Mouse (Mus musculus) forelimb bud, embryonic 11.5 days (tissue): Measurements from ENCODE around the gene Men1.
A peak's percentile ranks its signal among the peaks of the same experiment; 100 is the strongest.

Experiments used
- DNase-seq: peaks from one replicate; pipeline ENCODE4 v3.0.0-alpha.2; 2012; ENCODE audit warnings: low read depth, low spot score

Gene Men1

DNA sequence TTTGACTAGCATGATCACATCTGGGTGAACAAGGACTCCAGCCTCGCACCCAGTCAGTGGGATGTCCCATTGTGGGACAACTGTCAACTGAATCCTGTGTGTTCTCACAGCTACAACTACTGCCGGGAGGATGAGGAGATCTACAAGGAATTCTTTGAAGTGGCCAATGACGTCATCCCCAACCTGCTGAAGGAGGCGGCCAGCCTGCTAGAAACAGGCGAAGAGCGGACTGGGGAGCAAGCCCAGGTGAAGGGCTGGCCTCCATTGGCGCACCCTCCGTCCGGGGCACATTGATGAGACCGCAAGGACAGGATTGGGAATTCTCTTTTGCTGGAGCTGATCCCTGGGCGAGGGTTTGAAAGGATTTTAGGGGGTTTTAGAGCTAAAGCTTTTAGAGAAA, 3.9 kb downstream of the Men1 start:
- no peak for DNase-seq

DNA sequence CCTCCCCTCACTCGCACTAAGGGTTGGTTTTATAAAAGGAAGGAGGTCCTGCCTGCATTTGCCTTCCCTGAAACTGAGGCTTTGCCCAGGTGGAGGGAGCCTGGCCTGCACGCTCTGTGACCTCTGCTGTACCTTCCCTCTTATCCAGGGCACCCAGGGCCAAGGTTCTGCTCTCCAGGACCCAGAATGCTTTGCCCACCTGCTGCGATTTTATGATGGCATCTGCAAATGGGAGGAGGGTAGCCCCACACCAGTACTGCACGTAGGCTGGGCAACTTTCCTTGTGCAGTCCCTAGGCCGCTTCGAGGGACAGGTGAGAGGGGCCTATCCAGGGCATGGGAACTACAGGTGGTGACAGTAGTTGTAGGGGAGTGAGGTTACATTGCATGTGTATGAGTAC, 4.4 kb downstream of the Men1 start:
- DNase-seq, result no peak

DNA sequence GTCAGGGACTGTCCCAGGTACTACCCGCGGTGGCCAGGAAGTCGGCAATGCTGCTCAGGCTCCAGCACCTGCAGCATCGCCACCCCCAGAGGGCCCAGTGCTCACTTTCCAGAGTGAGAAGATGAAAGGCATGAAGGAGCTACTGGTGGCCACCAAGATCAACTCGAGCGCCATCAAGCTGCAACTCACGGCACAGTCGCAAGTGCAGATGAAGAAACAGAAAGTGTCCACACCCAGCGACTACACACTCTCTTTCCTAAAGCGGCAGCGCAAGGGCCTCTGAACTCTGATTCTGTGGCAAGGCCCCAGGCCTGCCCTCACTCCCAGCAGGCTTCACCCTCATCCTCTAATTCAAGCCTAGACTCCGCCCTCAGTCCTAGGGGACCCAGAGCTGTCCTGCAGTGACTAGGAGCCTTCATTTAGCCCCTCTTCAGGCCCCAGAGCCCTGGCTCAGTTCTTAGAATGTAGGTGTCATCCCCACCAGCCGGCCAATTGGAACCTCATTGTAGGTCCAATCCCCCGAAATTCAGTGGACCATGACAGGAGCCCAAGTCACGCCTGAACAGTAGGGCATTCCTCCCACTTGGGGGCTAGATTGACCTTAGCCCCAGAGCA, 5.2 kb downstream of the Men1 start:
- no peak for DNase-seq

DNA sequence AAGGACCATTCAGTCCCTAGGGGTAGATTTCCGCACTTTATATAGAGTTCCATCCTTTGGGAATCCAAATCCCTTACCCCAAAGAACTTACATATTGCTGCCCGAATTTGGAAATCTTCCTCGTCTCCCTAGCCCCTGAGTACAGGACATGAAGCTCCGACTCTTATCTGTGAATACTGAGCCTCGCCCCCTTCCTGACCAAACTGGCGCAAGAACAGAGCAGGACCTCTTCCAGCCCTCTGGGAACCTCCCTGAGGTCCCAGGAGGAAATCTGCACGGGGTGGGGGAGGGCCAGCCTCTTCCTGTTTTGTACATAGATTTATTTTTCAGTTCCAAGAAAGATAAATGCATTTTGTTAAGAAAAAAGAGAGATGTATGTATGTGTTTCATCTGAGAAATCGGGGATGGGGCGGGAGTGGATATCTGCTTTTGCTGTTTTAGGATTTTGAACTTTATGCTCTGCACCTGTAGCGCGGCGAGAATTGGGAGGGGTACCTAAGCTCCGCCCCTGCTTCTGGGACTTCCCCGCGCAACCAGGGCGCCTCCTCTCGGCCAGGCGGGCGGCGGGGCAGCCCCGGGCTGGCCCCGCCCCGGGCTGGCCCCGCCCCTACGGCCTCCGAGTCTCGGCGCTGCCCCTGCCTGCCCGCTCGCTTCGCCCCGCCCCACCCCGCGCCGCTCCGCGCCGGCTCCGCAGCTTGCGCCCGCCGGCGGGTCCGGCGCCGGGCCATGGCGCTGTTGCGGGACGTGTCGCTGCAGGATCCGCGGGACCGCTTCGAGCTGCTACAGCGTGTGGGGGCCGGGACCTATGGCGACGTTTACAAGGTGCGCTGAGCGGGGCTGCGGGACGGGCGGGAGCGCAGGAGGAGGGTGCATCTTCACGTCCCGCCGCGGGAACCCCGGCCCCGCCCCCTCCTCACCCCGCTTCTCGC, 6.0 kb downstream of the Men1 start, which contains the start of gene Map4k2:
Gene Map4k2 (plus strand): TSS at position 612 of the 929 bp plus-strand sequence.
- DNase-seq, result no peak

DNA sequence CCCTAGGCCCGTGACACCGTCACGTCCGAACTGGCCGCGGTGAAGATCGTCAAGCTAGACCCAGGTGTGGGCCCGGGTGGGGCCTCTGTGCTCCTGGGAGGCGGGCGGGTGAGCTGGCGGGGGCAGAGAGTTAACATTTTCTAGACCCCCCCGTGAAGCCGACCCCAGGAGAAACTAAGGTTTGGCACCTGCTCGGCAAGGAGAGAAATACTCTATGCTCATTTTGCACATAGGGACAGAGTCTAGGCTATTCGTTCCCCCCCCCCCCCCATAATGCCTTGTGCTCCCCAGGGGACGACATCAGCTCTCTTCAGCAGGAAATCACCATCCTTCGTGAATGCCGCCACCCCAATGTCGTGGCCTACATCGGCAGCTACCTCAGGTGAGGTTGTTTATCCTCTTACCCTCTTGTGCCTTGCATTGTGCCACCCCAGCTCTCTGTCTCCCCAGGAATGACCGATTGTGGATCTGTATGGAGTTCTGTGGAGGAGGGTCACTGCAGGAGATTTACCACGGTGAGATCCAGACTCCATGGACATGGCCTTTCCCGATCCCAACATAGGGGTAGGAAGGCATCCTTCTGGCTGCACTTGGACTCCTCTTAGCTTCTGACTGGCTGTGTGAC, 6.8 kb downstream of the Men1 start:
- no peak for DNase-seq

DNA sequence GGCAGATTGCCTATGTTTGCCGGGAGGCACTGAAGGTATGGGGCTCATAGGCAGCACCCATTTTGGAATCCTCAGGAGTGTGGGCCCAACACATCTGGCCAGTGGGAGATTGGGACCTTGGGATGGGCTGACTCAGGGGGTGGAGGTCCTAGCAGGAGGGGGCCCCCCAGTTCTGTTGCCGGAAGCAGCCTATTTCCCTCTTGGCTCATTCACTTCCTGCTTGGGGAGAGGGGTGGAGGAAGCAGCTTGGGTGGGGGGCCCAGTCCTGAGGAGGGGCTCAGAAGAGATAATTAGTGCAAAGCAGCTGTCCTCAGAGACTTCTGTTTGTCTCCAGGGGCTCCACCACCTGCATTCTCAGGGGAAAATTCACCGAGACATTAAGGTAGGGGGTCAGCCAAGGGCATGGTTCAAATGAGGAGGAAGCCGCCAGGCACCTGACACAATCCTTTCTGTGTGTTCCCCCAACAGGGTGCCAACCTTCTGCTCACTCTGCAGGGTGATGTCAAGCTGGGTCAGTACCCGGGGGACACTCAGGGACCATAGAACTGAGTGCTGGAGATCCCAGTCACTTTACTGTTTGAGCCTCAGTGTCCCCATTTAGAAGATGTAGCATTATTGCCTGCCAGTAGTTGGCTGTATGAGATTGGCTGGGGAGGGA, 7.6 kb downstream of the Men1 start:
- DNase-seq, result no peak

DNA sequence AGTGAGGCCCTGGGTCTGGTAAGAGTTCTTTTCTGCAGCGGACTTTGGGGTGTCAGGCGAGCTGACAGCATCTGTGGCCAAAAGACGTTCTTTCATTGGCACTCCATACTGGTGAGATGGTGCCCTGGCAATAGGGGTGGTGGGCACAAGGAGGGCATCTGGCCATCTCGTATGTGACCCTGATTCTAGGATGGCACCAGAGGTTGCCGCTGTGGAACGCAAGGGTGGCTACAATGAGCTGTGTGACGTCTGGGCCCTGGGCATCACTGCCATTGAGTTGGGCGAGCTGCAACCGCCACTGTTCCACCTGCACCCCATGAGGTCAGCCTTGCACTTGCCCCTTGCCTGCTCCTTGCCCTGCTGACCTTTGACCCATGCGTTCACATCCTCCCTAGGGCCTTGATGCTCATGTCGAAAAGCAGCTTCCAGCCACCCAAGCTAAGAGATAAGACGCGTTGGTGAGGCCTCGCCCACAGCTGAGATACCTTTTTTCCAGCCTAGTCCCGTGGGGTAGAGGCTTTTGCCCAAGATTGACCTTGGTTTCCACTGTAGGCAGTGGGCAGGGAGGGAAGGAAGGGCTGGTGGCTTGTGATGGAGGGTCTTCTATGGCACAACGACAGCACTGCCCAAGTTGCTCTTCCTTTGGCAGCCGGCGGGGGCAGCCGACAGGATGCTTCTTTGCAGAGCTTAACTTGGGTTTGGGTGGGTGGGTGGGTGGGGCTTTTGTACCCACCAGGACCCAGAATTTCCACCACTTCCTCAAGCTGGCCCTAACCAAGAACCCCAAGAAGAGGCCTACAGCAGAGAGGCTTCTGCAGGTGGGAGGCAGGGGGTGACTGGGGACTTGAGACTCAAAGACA, 8.5 kb downstream of the Men1 start:
- no peak for DNase-seq

DNA sequence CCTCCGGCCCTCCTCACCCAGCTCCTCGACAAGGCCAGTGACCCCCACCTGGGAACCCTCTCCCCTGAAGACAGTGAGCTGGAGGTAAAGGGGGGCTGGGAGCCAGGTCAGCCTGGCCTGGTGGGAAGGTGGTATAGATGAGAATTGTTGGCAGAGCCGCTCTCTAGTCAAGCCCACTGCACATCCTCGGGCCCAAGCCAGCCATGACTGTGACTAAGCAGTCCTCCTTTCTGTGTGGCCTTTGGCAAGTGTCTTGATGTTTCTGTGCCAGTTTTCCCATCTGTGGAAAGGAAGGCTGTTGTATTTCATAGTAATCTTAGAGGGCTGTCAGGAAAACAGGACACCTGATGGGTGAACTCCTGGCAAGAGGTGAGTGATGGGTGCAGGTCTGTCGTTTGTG, 9.2 kb downstream of the Men1 start:
- no peak for DNase-seq

DNA sequence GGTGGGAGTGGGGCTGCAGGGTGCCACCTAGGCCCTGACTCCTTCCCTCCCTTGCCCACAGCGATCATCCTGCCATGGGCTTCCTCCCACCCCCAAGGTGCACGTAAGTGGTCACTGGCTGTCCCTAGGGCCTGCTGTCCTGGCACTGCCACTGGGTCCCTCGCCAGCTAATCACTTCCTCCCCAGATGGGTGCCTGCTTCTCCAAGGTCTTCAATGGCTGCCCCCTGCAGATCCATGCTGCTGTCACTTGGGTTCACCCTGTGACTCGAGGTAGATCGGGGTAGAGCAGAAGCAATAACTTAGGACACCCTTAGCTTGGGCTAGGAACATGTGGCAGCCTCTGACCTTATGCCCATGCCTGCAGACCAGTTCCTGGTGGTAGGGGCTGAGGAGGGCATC, 11.2 kb downstream of the Men1 start:
- DNase-seq, result no peak

DNA sequence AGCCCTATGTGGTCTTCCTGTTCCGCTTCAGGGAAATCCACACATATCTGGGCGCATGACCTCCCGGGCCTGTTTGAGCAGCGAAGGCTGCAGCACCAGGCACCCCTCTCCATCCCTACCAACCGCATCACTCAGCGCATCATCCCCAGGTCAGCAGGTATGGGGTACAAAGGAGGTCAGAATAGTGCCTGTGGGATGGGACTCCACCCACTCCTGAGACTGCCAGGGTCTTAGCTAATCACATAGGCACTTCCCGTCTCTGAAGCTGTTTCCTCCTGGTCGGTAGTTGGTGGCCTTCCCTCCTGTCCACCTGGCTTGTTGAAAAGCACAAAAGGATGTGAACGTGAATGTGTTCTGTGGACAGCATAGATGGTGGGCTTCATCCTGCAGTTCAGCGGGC, 11.9 kb downstream of the Men1 start:
- no peak for DNase-seq

DNA sequence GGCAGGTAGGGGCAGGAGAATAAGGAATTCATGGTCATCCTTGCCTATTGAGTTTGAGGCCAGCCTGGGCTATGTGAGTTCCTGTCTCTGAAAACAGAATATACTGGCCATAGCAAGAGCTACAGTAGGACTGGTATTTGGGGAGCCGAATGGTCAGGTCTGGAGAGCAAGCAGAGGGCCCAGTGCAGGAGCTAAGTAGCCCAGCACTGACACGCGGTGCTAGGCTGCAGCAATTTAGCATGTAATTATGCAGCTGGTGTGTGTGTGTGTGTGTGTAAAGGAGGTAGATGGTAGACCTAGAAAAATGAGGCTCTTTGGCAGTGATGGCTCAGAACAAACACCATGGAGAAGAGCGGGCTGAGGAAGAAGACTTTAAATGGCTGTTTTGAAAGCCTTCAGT, 12.8 kb downstream of the Men1 start:
- DNase-seq, result no peak

DNA sequence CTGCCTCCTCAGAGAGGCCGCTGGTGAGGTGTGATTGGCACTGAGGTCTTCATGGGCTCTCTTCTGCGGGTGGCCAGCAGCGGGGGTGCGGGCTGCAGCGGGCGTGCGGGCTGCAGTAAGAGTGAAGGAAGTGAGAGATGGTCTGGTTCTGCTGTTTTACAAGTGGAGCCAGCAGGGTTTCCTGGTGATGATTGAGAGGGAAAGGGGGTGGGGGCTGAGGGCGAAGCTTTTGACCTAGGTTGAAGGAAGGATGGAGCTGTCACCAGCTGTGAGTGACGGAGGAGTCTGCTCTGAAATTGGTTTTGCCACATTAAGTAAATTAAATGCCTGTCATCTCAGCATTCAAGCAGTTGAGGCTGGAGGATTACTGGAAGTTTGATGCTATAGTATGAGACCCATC, 13.9 kb downstream of the Men1 start:
- no peak for DNase-seq

DNA sequence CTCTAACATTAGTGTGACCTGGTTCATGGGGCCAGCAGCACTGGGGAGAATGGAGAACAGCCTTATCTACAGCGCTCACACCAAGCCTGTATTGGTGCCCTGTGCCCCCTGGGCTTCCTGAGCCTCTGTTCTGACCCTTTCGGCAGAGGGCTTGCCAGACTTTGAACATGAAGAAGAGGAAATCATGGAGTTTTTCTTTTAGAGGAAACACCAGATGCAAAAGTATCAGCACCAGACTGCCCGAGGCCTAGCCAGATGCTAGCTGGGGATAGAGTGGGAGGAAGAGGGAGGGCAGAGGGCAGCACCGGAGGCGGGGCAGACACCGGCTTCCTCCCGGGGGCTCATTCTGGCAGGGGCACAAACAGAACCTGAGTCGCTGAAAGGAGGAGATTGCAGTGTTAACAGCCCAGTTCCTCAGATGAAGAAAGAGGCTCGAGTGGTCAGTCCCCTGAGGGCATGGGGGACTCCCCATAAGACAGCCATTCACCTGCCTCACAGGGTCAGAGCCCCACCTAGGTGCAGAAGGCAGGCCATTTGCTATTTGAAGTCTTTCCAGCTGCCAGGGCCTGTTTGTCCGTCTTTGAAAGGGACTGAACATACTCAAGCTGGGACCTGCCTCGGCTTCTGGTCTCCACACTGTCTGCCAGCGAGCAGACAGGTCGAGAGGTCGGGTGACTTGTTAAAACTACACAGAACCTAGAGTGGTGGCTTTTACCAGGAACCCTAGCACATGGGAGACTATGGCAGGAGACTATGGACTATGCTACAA, 14.6 kb downstream of the Men1 start:
- no peak for DNase-seq

DNA sequence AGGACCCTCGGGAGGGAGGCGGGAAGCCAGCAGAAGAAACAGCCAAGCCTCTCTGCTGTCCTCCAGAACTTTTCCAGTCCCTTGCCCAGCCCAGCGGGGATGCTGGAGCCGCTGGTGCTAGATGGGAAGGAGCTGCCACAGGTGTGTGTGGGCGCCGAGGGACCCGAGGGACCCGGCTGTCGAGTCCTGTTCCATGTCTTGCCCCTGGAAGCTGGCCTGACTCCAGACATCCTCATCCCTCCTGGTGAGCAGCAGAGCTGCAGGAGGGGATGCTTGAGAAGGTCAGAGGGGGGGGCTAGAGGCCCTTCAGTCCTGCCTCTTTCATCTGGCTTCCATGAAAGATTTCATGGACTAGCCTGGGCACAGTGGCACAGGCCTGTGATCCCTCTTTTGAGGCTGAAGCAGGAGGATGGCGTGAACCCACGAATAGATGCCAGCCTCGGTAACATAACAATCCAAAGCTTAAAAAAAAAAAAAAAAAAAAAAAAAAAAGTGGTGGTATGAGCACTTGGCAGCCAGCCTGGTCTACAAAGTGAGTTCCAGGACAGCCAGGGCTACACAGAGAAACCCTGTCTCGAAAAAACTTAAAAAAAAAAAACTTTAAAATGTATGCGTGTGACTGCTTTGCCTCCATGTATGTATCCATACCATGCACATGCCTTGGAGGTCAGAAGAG, 16.8 kb downstream of the Men1 start:
- DNase-seq, result no peak

DNA sequence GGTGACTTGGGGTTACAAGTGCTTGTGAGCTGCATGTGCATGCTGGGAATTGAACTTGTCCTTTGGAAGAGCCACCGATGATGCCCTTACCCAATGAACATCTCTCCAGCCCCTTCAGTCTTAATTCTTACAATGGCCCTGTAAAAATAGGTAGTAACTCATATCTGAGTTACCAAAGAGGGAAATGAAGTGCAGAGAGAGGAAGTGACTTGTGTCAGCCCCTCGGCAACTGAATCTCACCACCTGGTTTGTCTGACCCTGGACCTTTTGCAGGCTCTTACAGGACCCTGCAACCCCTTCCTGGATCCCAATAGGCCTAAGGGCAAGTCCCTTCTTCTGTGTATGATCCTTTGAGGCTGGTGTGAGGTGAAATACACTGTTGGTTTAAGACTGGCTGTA, 17.3 kb downstream of the Men1 start:
- DNase-seq, result no peak

DNA sequence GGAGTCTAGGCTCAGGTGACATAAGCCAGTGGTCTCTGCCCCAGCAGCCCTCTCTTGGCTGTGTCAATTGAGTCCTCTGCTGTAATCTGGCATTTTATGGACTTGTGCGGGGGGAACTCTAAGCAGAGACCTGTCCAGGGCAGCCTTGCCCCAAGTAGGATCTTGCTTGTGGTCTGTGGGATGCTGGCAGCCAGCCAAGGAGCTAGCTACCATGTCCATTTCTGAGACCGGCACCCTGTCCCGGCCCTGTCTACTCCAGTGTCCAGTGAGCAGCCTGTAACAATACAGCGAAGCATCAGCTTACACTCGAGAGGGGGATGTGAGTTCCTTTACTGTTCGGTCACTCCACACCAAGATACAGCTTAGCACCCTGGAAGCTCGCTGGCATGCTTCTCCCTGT, 19.3 kb downstream of the Men1 start:
- no peak for DNase-seq

DNA sequence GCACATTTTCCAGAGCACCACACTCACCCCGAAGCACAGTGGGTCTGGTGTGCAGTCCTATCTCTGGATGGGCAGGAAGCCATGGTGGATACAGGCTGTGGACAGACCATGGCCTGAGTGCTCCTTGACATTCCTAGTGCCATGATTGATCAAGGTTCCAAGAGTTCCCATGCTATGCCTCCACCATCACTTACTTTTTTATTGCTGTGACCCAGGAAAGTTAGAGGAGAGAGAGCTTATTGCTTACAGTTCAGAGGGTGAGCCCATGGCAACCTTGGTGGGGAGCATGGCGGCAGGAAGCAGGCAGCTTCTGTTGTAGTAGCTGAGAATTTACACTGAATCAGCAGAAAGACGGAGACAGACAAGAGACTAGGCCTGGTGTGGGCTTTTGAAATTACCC, 26.5 kb downstream of the Men1 start:
- no peak for DNase-seq

DNA sequence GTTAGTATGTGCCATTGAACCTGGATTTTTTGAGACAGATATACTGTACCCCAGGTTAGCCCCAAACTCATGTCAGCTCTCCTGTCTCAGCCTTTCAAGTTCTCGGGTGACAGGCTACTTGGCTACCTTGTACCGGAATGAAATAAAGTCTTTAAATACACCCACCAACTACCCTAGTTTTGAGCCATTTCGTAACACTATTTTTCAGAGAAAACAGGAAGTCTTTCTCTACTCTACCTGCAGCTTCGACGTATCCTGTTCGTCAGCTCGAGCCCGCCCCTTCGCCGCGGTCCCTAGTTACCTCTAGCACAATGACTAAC, 28.3 kb downstream of the Men1 start:
- DNase-seq, result no peak

DNA sequence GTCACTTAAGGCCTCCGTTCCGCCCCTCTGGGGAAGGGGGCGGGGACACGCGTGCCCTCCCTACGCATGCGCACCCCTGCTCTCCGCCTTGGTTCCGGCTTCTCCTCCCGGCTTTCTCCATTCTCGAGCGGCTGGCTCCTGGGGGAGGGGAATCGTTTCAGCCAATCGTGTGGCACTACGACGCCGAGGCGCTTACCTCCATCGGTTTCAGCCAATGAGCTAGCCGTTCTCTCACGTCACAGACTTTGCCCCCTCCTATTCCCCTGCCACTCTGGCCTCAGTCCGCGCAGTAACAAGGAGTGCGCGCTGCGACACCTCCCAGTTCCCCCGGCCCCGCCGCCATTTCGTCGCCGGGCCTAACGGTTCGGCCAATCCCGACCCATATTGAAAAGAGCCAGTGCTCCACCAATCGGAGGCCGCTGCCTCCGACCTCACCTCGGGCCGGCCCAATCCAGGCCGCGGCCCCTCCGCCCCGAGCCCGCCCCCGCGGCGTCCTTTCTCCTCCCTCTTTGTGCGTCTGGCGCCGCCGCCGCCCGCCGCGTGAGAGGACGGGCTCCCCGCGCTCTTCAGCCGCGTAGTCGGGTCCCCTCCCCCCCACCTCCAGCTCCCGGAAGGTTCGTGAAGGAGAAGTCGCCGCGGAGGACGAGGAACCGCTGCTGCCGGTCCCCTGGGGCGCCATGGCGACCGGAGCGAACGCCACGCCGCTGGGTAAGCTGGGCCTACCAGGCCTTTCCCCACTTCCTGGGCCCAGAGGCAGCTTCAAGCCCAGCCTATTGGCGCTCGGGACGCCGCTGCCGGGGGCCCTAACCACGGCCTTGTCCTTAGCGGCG, 28.8 kb downstream of the Men1 start, which contains the start of gene Sf1:
Gene Sf1 (plus strand): TSS at position 280 of the 830 bp plus-strand sequence.
- DNase-seq, result peak; percentile 100
